Mouse (Mus musculus): ENCODE results near the gene Actrt1.

Actrt1 gene

GRCm38 (mm10) chrX:46328707-46329106 lies at the start of gene Actrt1:
Gene Actrt1 (plus strand): TSS chrX:46329007.
- DNase-seq (ENCODE audit: low read depth in 1 of 2, low spot score in 2 of 2): no peak

- DNase-seq (ENCODE audit: low read depth in 1 of 2, low spot score in 2 of 2): no peak
Measured at GRCm38 (mm10) chrX:46331463-46332115, 2.8 kb downstream of the Actrt1 start.

All from monocyte, adult 2 months (primary cell).